Mouse (Mus musculus): ENCODE measurements around the gene 2610021A01Rik. TPM values are rescaled to one million over a fixed set of nuclear protein-coding genes. Genes with fewer than 3 reads are reported as not detected.
"Not testable (repeated sequence)": the region's sequence is repeated elsewhere in the genome, so short reads cannot be mapped to it uniquely, and the experiment has no call there.

Gene 2610021A01Rik
- polyA plus RNA-seq, 1 experiment = 2.3 TPM

DNA sequence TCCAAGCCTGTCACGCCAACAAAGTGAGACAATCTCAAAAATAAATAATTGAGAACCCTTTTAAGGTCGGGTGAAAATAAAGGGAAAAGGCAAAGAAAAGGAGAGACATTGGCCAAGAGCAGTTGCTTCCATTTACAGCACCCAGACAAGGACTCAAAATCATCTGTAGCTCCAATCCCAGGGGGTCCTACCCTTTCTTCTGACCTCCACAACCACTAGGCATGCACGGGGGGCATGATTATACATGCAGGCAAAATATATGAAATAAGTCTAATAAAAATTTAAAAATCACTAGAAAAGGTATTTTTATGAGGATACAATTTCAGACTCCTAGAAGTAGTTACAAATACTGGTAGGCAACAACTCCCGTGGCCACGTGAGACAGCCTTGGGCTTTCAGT lies 415 bp upstream of the 2610021A01Rik start:
- no peaks in the 10 kb centered on the region for H3K27me3 ChIP-seq (ENCODE audit: control insufficient read depth, insufficient read depth, insufficient read length)
- no peak for TF ChIP-seq CTCF (IDR thresholded peaks at IDR 0.05; ENCODE audit: control insufficient read depth, insufficient read depth, insufficient read length)
- peak overlapping the region; percentile 18 for H3K4me3 ChIP-seq (ENCODE audit: insufficient read depth, poor library complexity, severe bottlenecking)
- H3K79me3 ChIP-seq (ENCODE audit: low read depth) = peaks cover 18% of the 10 kb centered on the region
- H3ac ChIP-seq (ENCODE audit: control insufficient read depth, insufficient read length, low read depth) = peak overlapping the region; percentile 19
- H3K79me2 ChIP-seq (ENCODE audit: control insufficient read depth, insufficient read depth) = peaks cover 38% of the 10 kb centered on the region
- peaks cover 3% of the 10 kb centered on the region for H3K36me3 ChIP-seq (ENCODE audit: control insufficient read depth, insufficient read depth)

GRCm38 (mm10) chr7:41599932-41600548 lies 1.0 kb downstream of the 2610021A01Rik start:
- Histone ChIP-seq H3K36me3 (ENCODE audit: control insufficient read depth, insufficient read depth) (peaks cover 3% of the 10 kb centered on the region), H3K79me2 (ENCODE audit: control insufficient read depth, insufficient read depth) (peaks cover 38% of the 10 kb centered on the region), H3K27me3 (ENCODE audit: control insufficient read depth, insufficient read depth, insufficient read length) (no peaks in the 10 kb centered on the region), H3K4me3 (ENCODE audit: insufficient read depth, poor library complexity, severe bottlenecking) (peak overlapping the region; percentile 64), H3ac (ENCODE audit: control insufficient read depth, insufficient read length, low read depth) (peak overlapping the region; percentile 56), H3K79me3 (ENCODE audit: low read depth) (peaks cover 21% of the 10 kb centered on the region)
- TF ChIP-seq FOSL1 (IDR thresholded peaks at IDR 0.05; ENCODE audit: insufficient read depth, low read length, poor library complexity, severe bottlenecking) = no peak
- no peak for TF ChIP-seq CEBPB (IDR thresholded peaks at IDR 0.05; ENCODE audit: low read depth)
- TF ChIP-seq MAX (IDR thresholded peaks at IDR 0.05) = no peak
- TF ChIP-seq MYOD1 (IDR thresholded peaks at IDR 0.05; ENCODE audit: control insufficient read depth, insufficient read length, low read depth) = no peak
- no peak for TF ChIP-seq CTCF (IDR thresholded peaks at IDR 0.05; ENCODE audit: control insufficient read depth, insufficient read depth, insufficient read length)
- no peak for TF ChIP-seq MYOG (IDR thresholded peaks at IDR 0.05; ENCODE audit: control insufficient read depth, extremely low read depth, insufficient read length)
- TF ChIP-seq USF1 (IDR thresholded peaks at IDR 0.05; ENCODE audit: low read depth) = no peak

- no peak overlapping the region for H3ac ChIP-seq (ENCODE audit: control insufficient read depth, insufficient read length, low read depth)
- H3K36me3 ChIP-seq (ENCODE audit: control insufficient read depth, insufficient read depth) = peaks cover 29% of the 10 kb centered on the region
- no peaks in the 10 kb centered on the region for H3K27me3 ChIP-seq (ENCODE audit: control insufficient read depth, insufficient read depth, insufficient read length)
- H3K79me2 ChIP-seq (ENCODE audit: control insufficient read depth, insufficient read depth) = peaks cover 26% of the 10 kb centered on the region
- peaks cover 17% of the 10 kb centered on the region for H3K79me3 ChIP-seq (ENCODE audit: low read depth)
- no peak overlapping the region for H3K4me3 ChIP-seq (ENCODE audit: insufficient read depth, poor library complexity, severe bottlenecking)
- TF ChIP-seq USF1 (IDR thresholded peaks at IDR 0.05; ENCODE audit: low read depth) = no peak
- no peak for TF ChIP-seq CTCF (IDR thresholded peaks at IDR 0.05; ENCODE audit: control insufficient read depth, insufficient read depth, insufficient read length)
- no peak for TF ChIP-seq FOSL1 (IDR thresholded peaks at IDR 0.05; ENCODE audit: insufficient read depth, low read length, poor library complexity, severe bottlenecking)
- no peak for TF ChIP-seq CEBPB (IDR thresholded peaks at IDR 0.05; ENCODE audit: low read depth)
- TF ChIP-seq MYOG (IDR thresholded peaks at IDR 0.05; ENCODE audit: control insufficient read depth, extremely low read depth, insufficient read length) = no peak
- TF ChIP-seq MYOD1 (IDR thresholded peaks at IDR 0.05; ENCODE audit: control insufficient read depth, insufficient read length, low read depth) = no peak
- TF ChIP-seq MAX (IDR thresholded peaks at IDR 0.05) = no peak
These were observed 12.6 kb downstream of the 2610021A01Rik start for GRCm38 (mm10) chr7:41611654-41612053.

DNA sequence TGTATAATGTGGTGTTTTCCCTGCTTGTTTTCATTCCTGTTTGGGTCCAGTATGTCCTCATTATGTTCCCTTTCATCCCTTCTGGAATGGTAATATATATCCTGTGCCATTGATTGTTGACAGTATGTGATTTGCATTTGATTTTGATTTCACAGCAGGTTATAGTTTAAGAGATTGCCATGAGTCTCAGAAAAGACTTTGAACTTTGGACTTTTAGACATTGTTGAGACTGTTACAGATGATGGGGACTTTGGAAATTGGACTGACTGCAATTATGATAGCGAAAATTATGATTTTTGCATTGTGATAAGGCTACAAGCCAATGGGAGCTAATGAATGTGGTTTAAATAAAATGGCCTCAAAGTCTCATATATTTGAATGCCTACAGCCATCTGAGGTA lies 17.2 kb downstream of the 2610021A01Rik start:
- H3K36me3 ChIP-seq (ENCODE audit: control insufficient read depth, insufficient read depth) = peaks cover 29% of the 10 kb centered on the region
- not testable (repeated sequence) for H3ac ChIP-seq (ENCODE audit: control insufficient read depth, insufficient read length, low read depth); H3K79me2 ChIP-seq (ENCODE audit: control insufficient read depth, insufficient read depth); H3K27me3 ChIP-seq (ENCODE audit: control insufficient read depth, insufficient read depth, insufficient read length); H3K4me3 ChIP-seq (ENCODE audit: insufficient read depth, poor library complexity, severe bottlenecking); H3K79me3 ChIP-seq (ENCODE audit: low read depth)

DNA sequence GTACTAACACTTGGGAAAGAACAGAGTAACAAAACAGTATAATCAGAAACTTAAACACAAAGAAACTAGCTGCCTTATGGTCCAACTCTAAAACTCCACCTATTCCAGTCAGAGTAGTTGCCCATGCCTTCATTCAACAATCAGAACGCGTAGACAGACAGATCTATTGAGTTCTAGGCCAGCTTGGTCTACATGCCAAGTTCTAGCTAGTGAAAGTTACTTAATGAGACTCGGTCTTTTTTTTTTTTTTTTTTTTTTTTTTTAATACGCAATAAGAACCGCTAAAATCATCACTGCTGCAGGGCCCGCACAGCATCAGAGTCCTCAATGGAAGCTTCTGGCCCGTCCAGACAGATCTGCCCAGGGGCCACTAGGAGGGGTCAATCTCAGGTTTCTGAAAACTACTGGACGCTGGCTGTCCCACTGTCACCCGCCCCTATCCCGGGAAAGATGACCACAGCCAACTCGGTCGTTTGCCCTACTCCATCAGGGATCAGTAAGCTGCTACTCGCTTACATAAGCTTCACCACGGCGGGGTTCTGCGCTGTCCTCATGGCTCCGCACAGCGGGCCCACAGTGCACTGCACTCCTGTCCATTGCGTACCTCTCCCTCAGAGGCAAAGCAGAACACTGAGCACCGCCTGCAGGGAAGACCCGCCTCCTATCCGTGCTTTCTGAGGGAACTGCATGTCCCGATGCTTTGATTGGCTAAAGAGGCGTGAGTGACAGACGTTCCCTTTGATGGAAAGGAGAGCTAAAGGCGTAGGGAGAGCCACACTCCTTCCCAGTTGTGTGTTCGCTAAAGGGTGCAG lies 33.6 kb downstream of the 2610021A01Rik start, which contains the start of gene Zfp788:
Zfp788 (plus strand) TSS at position 795 of the 812 bp plus-strand sequence.
- Histone ChIP-seq H3K27me3 (ENCODE audit: control insufficient read depth, insufficient read depth, insufficient read length) (no peaks in the 10 kb centered on the region), H3K36me3 (ENCODE audit: control insufficient read depth, insufficient read depth) (peaks cover 7% of the 10 kb centered on the region), H3K79me3 (ENCODE audit: low read depth) (no peaks in the 10 kb centered on the region), H3K4me3 (ENCODE audit: insufficient read depth, poor library complexity, severe bottlenecking) (peak within 1 kb of the TSS; percentile 32), H3K79me2 (ENCODE audit: control insufficient read depth, insufficient read depth) (peaks cover 14% of the 10 kb centered on the region), H3ac (ENCODE audit: control insufficient read depth, insufficient read length, low read depth) (peak within 1 kb of the TSS; percentile 61)
- TF ChIP-seq CEBPB (IDR thresholded peaks at IDR 0.05; ENCODE audit: low read depth) = no peak
- TF ChIP-seq CTCF (IDR thresholded peaks at IDR 0.05; ENCODE audit: control insufficient read depth, insufficient read depth, insufficient read length) = peak; percentile 67
- TF ChIP-seq FOSL1 (IDR thresholded peaks at IDR 0.05; ENCODE audit: insufficient read depth, low read length, poor library complexity, severe bottlenecking) = no peak
- no peak for TF ChIP-seq MYOD1 (IDR thresholded peaks at IDR 0.05; ENCODE audit: control insufficient read depth, insufficient read length, low read depth)
- TF ChIP-seq MAX (IDR thresholded peaks at IDR 0.05) = peak; percentile 21
- TF ChIP-seq USF1 (IDR thresholded peaks at IDR 0.05; ENCODE audit: low read depth) = no peak
- TF ChIP-seq MYOG (IDR thresholded peaks at IDR 0.05; ENCODE audit: control insufficient read depth, extremely low read depth, insufficient read length) = no peak

All from C2C12 (cell line).